17 mouse cellular contexts compared by ENCODE assay signal in the genomic region with DNA sequence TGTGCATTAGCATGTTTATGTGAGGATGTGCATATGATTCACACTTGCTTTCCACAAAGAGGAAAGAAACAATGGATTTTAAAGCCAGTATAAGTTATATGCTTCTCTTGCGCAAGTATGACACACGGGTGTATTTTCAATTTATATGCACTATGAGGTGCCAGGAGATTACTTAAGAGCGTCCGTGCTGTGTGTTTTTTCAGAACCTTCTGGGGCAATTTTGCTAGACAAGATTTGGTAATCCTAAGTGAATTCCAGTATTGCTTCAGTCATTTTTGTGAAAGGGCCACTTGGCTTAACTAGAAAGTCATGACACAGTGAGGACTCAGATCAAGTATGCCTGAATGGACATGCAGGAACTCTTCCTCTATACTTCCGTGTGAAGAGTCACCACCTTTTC.
"Had no signal": no experiment of that assay in that cellular context is flagged by ENCODE, and none has a peak within 500 bp of the region (broad histone marks: within the 10 kb centered on the region; RNA-seq: fewer than 3 reads in every experiment).

No protein-coding gene starts in this region.

- H3K27me3 ChIP-seq: liver, embryonic 15.5 days; lung, embryonic 15.5 days; megakaryocyte, embryonic 14.5 days; midbrain, embryonic 12.5 days; neural tube, embryonic 12.5 days; stomach, embryonic 15.5 days had no signal

- ATAC-seq: liver, postnatal 0 days had no signal

- H3K36me3 ChIP-seq: liver, embryonic 15.5 days; lung, embryonic 15.5 days; midbrain, embryonic 12.5 days; neural tube, embryonic 12.5 days; stomach, embryonic 15.5 days had no signal

- H3K4me3 ChIP-seq: liver, embryonic 15.5 days; lung, embryonic 15.5 days; megakaryocyte, embryonic 14.5 days; midbrain, embryonic 12.5 days; neural tube, embryonic 12.5 days; stomach, embryonic 15.5 days had no signal

- H3K27ac ChIP-seq: liver, embryonic 15.5 days; lung, embryonic 15.5 days; macrophage; midbrain, embryonic 12.5 days; neural tube, embryonic 12.5 days; stomach, embryonic 15.5 days; stomach, postnatal 0 days had no signal

- H3K9ac ChIP-seq: liver, embryonic 15.5 days; liver, postnatal 0 days; lung, embryonic 15.5 days; midbrain, embryonic 12.5 days; neural tube, embryonic 12.5 days; stomach, embryonic 15.5 days had no signal

- H3K4me1 ChIP-seq: liver, embryonic 15.5 days; lung, embryonic 15.5 days; megakaryocyte, embryonic 14.5 days; midbrain, embryonic 12.5 days; neural tube, embryonic 12.5 days; stomach, embryonic 15.5 days had no signal

- H3K9me3 ChIP-seq: liver, embryonic 15.5 days; lung, embryonic 15.5 days; midbrain, embryonic 12.5 days; neural tube, embryonic 12.5 days; stomach, embryonic 15.5 days had no signal

- H3K4me2 ChIP-seq: liver, embryonic 15.5 days; lung, embryonic 15.5 days; midbrain, embryonic 12.5 days; neural tube, embryonic 12.5 days; stomach, embryonic 15.5 days had no signal

- DNase-seq: liver, postnatal 0 days; lung, adult 2 months; lung, postnatal 10 days; lung, postnatal 36 days; midbrain, embryonic 14.5 days; right cerebral cortex, postnatal 14 days; thymus, adult 2 months; thymus, postnatal 25 days; thymus, postnatal 4 days had no signal
